Mouse (Mus musculus) embryo, embryonic 11.5 days (tissue): ENCODE measurements around the gene Arhgef3.
"Not testable (repeated sequence)": the region's sequence is repeated elsewhere in the genome, so short reads cannot be mapped to it uniquely, and the experiment has no call there.

ENCODE experiments used
- DNase-seq: peaks from one replicate; pipeline ENCODE4 v3.0.0-alpha.2; 2012; ENCODE audit warnings: low read depth, low spot score

Gene Arhgef3

DNA sequence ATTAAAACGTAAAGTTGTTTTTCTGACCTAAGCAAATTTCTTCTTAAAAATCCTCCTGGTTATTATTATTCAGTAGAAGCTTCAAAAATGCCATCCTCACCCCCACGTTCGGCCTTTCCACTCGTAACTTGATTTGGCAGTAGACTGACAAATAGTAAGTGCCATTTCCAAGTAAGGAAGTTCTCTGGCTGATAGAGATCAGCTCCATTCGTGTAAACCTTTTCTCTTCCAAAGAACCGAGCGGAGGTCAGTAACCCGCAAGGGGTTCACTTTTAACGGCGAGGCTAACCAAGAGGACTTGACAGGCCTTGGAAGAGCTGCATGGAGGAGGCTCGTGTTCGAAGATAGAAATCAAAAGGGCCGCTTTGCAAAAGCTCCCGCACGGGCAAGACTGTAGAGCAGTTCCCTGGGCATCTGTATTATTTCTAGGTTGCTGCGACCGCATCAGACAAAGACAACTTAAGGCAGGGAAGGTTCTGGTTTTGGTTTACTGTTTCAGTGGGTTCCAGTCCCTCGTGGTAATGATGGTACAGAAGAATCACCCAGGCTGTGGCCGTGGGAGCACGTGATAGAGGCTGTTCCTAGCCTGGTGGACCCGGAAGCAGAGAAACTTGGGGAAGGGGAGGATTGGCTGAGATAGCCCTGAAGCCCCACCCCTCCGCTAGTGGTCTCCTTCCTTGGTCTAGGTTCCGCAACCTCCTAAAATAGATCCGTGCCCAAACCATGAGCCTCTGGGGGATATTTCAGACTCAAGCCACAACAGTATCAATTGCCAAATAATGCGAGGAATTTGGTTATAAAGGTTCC, 117.5 kb downstream of the Arhgef3 start:
- DNase-seq: no peak

DNA sequence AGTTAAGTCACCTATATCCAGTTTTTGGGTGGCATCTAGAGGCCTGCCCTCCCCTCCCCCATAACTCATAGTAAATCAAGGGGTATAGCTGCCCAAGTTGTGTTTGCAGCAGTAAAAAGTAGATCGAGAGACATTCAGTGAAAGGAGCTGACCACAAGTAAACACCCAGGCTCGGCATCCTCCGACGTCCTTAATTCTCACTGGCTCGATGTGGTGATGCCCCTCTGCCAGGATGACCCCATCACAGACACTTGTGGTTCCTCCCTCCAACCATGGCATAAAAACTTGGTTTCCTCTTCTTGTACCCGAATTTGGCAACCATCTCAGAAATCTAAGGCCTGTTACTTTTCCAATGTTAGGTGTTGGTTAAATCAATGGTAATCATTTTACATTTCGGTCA, 118.4 kb downstream of the Arhgef3 start:
- no peak for DNase-seq

- no peak for DNase-seq
These were observed 119.0 kb downstream of the Arhgef3 start for GRCm38 (mm10) chr14:27233656-27234055.

DNA sequence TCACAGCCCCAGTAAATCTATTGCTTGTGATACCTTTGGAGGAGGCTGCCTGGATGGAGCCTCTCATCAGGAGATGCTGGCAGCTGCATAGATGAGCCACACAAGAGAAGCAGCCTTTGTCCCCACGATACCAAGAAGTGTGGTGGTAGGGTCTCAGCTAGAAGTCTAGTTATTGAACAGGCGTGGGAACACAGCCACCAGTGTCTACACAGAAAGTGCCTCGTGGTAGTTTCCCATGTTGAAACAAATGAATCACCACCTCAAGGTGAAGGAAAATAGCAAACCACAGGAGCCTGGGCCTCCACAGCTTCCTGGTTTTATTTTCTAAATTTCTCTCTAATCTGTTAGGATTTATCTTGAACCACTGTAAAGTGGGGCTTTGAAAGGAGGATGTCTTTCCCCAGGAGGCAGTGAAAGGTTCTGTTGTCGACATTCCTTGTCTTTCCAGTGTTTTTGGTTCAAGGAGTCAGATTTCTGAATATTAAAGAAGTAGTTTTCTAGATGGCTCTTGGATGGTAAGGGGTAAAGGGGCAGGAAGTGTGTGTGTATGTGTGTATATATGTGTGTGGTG, 119.7 kb downstream of the Arhgef3 start:
- DNase-seq: no peak

- DNase-seq: no peak
These were observed 121.3 kb downstream of the Arhgef3 start for GRCm38 (mm10) chr14:27235897-27236553.

GRCm38 (mm10) chr14:27237522-27238187, 123.0 kb downstream of the Arhgef3 start:
- no peak for DNase-seq

- DNase-seq: no peak
These were observed 124.0 kb downstream of the Arhgef3 start for GRCm38 (mm10) chr14:27238600-27239118.

GRCm38 (mm10) chr14:27239551-27240091, 124.9 kb downstream of the Arhgef3 start:
- DNase-seq: no peak

GRCm38 (mm10) chr14:27242253-27242652, 127.6 kb downstream of the Arhgef3 start:
- no peak for DNase-seq

- DNase-seq: no peak
These were observed 128.1 kb downstream of the Arhgef3 start for GRCm38 (mm10) chr14:27242769-27243168.

GRCm38 (mm10) chr14:27243585-27243984, 128.9 kb downstream of the Arhgef3 start:
- no peak for DNase-seq

GRCm38 (mm10) chr14:27244898-27245297, 130.2 kb downstream of the Arhgef3 start:
- DNase-seq: no peak

- no peak for DNase-seq
These were observed 131.7 kb downstream of the Arhgef3 start for GRCm38 (mm10) chr14:27246424-27246823.

- not testable (repeated sequence) for DNase-seq
These were observed 132.2 kb downstream of the Arhgef3 start for GRCm38 (mm10) chr14:27246948-27247347.

DNA sequence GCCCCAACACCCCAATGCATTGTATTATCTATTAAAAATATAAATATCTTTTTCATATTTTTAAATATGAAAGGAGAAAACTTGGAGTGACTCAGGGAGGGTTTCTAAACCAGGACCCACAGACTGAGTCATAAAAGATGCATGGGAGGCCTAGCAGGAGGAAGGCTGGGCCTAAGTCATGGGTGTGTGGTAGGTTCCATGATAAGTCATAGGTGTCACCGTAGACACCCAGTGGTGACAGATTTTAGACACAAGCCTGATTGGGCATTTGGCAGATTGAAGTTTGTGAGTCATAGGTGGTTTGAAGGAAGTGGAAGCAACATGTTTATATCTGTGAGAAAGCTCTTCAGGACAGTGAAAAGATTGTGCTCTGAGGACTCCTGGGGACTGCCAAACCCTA, 134.4 kb downstream of the Arhgef3 start:
- no peak for DNase-seq

DNA sequence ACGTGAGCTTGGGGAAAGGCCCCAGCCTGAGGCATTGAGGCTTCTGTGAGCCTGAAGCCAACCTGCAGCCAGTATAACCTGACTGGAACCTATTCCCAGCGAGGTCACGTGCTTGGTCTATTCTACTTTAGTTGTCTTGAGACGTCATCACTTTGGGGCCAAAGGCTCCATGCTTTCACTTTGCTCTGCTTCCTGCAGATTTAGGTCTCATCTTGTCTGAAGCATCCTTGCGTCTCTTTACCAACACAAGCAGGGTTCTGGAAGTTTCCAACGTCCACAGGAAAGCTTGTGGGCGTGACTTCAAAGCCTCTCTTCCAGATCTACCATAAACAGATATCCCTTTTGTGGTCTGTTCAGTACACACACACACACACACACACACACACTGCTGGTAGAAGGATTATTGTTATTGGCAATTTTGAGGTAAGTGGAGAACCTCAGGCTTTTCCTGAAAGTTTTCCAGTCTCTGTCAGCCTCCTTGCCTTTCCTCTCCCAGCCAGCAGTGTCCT, 135.6 kb downstream of the Arhgef3 start:
- no peak for DNase-seq

DNA sequence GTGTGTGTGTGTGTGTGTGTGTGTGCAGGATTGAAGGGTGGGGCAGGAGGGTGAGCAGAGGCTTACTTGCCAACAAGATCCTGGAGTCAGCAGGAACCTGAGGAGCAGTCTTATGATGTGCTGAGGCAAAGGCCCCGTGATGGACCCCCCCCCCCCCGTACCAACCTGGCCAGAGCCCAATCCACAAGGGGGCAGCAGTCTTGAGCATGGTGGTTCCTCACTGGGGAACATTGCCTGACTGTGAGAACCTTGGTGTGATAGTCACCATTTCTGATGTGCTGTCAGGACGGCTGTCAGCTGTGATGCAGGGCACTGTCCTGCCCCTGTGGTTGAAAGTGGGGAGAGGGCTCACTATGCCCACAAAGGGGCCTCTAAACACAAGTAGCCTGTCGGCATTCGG, 138.7 kb downstream of the Arhgef3 start:
- no peak for DNase-seq

GRCm38 (mm10) chr14:27262349-27262748, 147.7 kb downstream of the Arhgef3 start:
- DNase-seq: no peak

DNA sequence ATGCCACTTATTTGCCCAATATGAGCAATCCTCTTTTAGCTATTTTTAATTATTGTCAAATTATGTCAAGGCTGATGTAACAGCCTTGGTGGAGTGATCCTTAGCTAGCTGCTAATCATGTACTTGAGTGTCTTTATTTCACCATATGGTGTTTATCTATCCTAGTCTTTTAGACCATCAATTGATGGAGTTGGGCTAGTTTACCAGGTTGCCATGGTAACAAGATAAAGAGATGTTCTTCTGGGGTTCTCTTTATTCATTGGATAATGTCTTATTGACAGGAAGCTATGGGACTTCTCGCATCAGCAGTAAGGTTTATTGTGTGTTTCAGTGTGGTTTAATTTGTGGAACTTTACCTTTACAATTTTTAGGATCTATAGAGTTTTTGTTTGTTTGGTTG, 151.9 kb downstream of the Arhgef3 start:
- DNase-seq: no peak

DNA sequence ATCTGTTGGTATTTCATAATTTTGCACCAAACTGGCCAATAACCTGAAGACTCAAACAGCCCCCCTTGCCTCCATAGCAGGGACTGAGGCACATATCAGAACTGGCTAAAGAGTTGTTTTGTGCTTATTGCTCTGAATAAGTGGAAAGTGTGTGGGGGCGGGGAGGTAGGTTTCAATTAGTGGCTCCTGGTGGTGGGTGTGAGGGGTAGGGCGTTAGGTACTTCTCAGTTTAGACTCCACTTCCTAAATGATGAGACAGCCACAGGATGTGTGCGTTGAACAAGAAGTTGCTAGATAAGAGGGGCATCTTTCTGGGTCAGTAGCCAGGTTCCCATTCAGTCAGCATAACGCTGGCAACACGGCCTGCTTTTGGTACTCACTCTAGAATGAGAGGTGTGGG, 153.4 kb downstream of the Arhgef3 start:
- DNase-seq: no peak

- DNase-seq: no peak
These were observed 154.4 kb downstream of the Arhgef3 start for GRCm38 (mm10) chr14:27268986-27269700.
